Mouse (Mus musculus): ENCODE data around the gene Ttll9. TPM values are rescaled to one million over a fixed set of nuclear protein-coding genes. Genes with fewer than 3 reads are reported as not detected.

Ttll9 gene
- polyA plus RNA-seq, 1 experiment from 2014 or later, result 0.18 TPM

DNA sequence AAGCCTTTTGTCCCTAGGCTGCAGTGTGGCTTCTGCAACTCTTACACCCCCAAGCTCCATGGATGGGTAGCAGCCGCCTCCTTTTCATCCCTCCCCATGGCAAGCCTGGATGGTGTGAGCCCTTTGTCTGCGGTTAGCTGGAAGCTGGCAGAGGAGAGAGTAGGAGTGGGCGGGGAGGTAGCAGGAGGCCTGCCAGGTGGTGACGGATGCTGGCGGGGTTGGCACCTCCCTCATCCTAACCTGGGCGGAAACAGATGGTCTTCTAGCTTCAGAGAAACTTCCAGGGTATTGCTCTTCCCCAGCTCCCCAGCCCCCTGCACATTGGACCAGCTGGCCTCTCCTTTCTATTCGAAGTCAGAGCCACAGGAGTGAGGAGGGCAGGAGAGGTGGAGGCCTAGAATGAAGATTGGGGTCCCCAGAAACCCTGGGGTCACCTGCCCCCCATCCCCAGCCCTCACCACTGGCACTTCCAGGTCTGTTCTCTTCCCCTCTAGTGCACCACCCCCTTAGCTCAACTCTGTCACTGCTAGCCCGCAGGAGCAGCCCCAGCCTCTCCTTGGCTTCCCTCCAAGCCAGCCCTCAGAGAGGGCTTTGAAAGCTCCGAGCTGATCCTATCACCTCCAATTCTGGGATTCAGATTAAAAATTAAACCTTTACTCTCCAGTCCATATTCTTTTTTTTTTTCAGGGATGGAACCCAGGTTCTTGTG, 87.2 kb downstream of the Ttll9 start:
- Histone ChIP-seq H3K27ac (ENCODE audit: low read depth) (no peak overlapping the region), H3K27me3 (ENCODE audit: insufficient read depth, low read length) (peaks cover 13% of the 10 kb centered on the region), H3K4me1 (ENCODE audit: insufficient read depth) (peaks cover 4% of the 10 kb centered on the region; the same call in 1 of the 2 replicates), H3K4me3 (ENCODE audit: low read depth, low read length) (no peak overlapping the region), H3K9me3 (ENCODE audit: low read length) (no peaks in the 10 kb centered on the region), H3K9ac (replicated peaks) (no peak overlapping the region), H3K36me3 (replicated peaks; ENCODE audit: insufficient read depth, low read length) (no peaks in the 10 kb centered on the region), H3K4me2 (ENCODE audit: low read depth, low read length) (no peak overlapping the region)
- TF ChIP-seq EP300 (IDR thresholded peaks at IDR 0.05; ENCODE audit: low read depth) (no peak), CTCF (IDR thresholded peaks at IDR 0.05; ENCODE audit: low read depth) (no peak)
- 41% methylated on average over 9 of the region's 9 CpGs for WGBS (ENCODE audit: insufficient replicate concordance)
- DNase-seq (no peak), ATAC-seq (no peak)

DNA sequence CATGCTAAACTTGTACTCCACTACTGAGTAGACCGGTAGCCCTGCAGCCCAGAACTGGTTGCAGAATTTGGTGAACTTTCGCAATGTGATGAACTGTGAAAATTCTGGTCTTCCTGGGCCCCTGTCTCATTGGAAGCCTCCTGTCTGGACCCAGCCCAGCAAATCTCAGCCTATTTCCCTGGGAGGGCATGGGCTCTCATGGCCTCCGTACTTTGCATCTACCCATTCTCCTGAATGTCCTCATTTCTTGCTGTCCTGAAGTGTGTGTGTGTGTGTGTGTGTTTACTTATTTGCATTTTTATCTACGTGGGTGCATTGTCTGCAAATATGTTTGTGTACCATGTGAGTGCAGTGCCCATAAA, 87.7 kb downstream of the Ttll9 start:
- Histone ChIP-seq H3K9me3 (ENCODE audit: low read length) (no peaks in the 10 kb centered on the region), H3K36me3 (replicated peaks; ENCODE audit: insufficient read depth, low read length) (no peaks in the 10 kb centered on the region), H3K4me2 (ENCODE audit: low read depth, low read length) (no peak overlapping the region), H3K4me1 (ENCODE audit: insufficient read depth) (peaks cover 4% of the 10 kb centered on the region; the same call in 1 of the 2 replicates), H3K9ac (replicated peaks) (no peak overlapping the region), H3K27me3 (ENCODE audit: insufficient read depth, low read length) (peaks cover 15% of the 10 kb centered on the region), H3K27ac (ENCODE audit: low read depth) (no peak overlapping the region), H3K4me3 (ENCODE audit: low read depth, low read length) (no peak overlapping the region)
- ATAC-seq (no peak), DNase-seq (no peak)
- TF ChIP-seq EP300 (IDR thresholded peaks at IDR 0.05; ENCODE audit: low read depth) (no peak), CTCF (IDR thresholded peaks at IDR 0.05; ENCODE audit: low read depth) (no peak)
- 69% methylated on average over 4 of the region's 4 CpGs for WGBS (ENCODE audit: insufficient replicate concordance)

DNA sequence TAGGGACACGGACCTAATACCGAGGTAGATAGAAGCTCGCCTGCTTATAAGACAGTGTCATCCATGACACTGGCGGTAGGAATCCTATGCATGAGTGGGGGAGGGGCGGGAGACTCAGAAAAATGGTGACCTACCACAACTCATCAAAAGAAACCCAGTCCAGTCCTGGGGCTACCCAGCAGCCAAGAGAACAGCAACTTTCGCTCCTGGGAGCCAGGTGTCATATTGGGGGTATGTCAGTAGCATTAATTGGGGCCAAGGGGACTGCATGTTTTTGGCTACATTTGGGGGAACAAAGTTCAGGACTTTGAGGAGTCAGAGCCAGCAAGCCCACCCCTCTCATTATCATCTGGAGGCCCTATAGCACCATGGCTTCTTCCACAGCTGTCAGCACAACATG, 88.8 kb downstream of the Ttll9 start:
- Histone ChIP-seq H3K4me1 (ENCODE audit: insufficient read depth) (peaks cover 4% of the 10 kb centered on the region; the same call in 1 of the 2 replicates), H3K4me3 (ENCODE audit: low read depth, low read length) (no peak overlapping the region), H3K27me3 (ENCODE audit: insufficient read depth, low read length) (peaks cover 15% of the 10 kb centered on the region), H3K9me3 (ENCODE audit: low read length) (no peaks in the 10 kb centered on the region), H3K9ac (replicated peaks) (no peak overlapping the region), H3K36me3 (replicated peaks; ENCODE audit: insufficient read depth, low read length) (no peaks in the 10 kb centered on the region), H3K27ac (ENCODE audit: low read depth) (no peak overlapping the region), H3K4me2 (ENCODE audit: low read depth, low read length) (no peak overlapping the region)
- TF ChIP-seq EP300 (IDR thresholded peaks at IDR 0.05; ENCODE audit: low read depth) (no peak), CTCF (IDR thresholded peaks at IDR 0.05; ENCODE audit: low read depth) (no peak)
- no peak for ATAC-seq
- DNase-seq, result no peak
- WGBS (ENCODE audit: insufficient replicate concordance), result 74% methylated on average over 6 of the region's 6 CpGs

DNA sequence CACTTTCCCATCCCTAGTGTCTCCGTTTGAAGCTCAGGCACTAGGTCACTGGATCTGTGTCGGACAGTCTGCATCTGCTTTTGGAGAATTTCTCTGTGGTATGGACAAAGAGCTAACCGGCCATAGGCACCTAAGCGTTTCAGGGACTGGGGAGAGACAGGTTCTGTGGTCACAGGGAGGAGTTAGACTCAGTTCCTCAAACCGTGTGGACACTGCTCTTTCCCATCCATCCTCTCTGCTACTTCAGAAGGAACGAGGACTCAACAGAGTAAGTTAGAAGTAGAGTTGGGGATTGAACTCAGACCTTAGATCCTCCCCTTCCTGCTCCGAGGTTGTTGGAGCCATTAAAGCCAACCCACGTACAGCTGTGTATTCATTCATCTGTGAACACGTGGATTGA, 89.3 kb downstream of the Ttll9 start:
- Histone ChIP-seq H3K27ac (ENCODE audit: low read depth) (no peak overlapping the region), H3K27me3 (ENCODE audit: insufficient read depth, low read length) (peaks cover 15% of the 10 kb centered on the region), H3K4me2 (ENCODE audit: low read depth, low read length) (no peak overlapping the region), H3K9ac (replicated peaks) (no peak overlapping the region), H3K4me3 (ENCODE audit: low read depth, low read length) (no peak overlapping the region), H3K4me1 (ENCODE audit: insufficient read depth) (peaks cover 4% of the 10 kb centered on the region; the same call in 1 of the 2 replicates), H3K9me3 (ENCODE audit: low read length) (no peaks in the 10 kb centered on the region), H3K36me3 (replicated peaks; ENCODE audit: insufficient read depth, low read length) (no peaks in the 10 kb centered on the region)
- ATAC-seq (no peak), DNase-seq (no peak)
- WGBS (ENCODE audit: insufficient replicate concordance), result 42% methylated on average over 9 of the region's 9 CpGs
- no peak for TF ChIP-seq EP300 (IDR thresholded peaks at IDR 0.05; ENCODE audit: low read depth)
- TF ChIP-seq CTCF (IDR thresholded peaks at IDR 0.05; ENCODE audit: low read depth), result no peak

DNA sequence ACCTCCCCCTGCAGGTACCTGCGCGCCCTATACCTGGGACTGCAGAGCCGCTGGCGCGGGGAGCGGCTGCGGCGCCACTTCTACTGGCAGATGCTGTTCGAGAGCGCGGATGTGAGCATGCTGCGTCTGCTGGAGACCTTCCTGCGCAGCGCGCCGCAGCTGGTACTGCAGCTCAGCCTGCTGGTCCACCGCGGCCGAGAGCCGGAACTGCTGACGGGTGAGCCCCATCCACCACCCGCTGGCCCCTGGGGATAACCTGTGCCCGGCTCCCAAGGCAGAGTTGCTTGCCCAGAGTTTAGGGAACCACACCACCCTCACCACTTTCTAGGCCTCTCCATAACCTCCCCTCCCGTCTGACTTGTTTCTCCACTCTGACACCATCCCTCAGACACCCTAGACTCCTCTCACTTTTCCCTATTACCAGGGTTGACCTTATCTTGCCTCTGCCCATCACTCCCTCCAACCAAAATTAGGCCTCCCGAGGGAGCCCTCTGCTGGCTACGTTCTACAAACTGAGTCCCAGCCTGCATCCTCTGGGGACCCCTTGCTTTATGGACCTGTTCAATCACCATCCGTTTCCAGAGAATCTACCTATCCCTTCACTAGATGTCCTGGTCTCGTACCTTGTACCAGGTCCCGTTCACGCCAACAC, 90.5 kb downstream of the Ttll9 start:
- no peak for ATAC-seq
- Histone ChIP-seq H3K4me3 (ENCODE audit: low read depth, low read length) (no peak overlapping the region), H3K4me2 (ENCODE audit: low read depth, low read length) (peak overlapping the region; percentile 13; the same call in 1 of the 2 replicates), H3K27me3 (ENCODE audit: insufficient read depth, low read length) (peaks cover 15% of the 10 kb centered on the region), H3K9me3 (ENCODE audit: low read length) (no peaks in the 10 kb centered on the region), H3K27ac (ENCODE audit: low read depth) (no peak overlapping the region), H3K36me3 (replicated peaks; ENCODE audit: insufficient read depth, low read length) (no peaks in the 10 kb centered on the region), H3K4me1 (ENCODE audit: insufficient read depth) (peaks cover 4% of the 10 kb centered on the region; the same call in 1 of the 2 replicates), H3K9ac (replicated peaks) (no peak overlapping the region)
- 7% methylated on average over 29 of the region's 30 CpGs for WGBS (ENCODE audit: insufficient replicate concordance)
- peak; percentile 10; the same call in 1 of the 2 replicates for TF ChIP-seq CTCF (IDR thresholded peaks at IDR 0.05; ENCODE audit: low read depth)
- no peak for TF ChIP-seq EP300 (IDR thresholded peaks at IDR 0.05; ENCODE audit: low read depth)
- DNase-seq, result no peak

DNA sequence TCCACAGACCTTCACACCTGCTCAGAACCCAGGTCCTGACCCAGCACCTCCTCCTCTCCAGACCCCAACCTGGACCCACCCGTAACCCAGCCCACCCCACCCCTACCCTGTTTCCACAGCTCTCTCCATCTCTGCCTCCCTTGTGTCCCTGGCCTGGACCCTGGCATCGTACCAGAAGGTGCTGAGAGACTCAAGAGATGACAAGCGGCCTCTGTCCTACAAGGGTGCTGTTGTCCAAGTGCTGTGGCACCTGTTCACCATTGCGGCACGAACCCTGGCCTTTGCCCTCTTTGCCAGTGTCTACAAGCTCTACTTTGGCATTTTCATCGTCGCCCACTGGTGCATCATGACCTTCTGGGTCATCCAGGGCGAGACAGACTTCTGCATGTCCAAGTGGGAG, 91.6 kb downstream of the Ttll9 start:
- Histone ChIP-seq H3K9ac (replicated peaks) (no peak overlapping the region), H3K4me1 (ENCODE audit: insufficient read depth) (peaks cover 4% of the 10 kb centered on the region; the same call in 1 of the 2 replicates), H3K36me3 (replicated peaks; ENCODE audit: insufficient read depth, low read length) (no peaks in the 10 kb centered on the region), H3K27me3 (ENCODE audit: insufficient read depth, low read length) (peaks cover 15% of the 10 kb centered on the region), H3K9me3 (ENCODE audit: low read length) (no peaks in the 10 kb centered on the region), H3K4me2 (ENCODE audit: low read depth, low read length) (no peak overlapping the region), H3K4me3 (ENCODE audit: low read depth, low read length) (no peak overlapping the region), H3K27ac (ENCODE audit: low read depth) (no peak overlapping the region)
- 75% methylated on average over 8 of the region's 8 CpGs for WGBS (ENCODE audit: insufficient replicate concordance)
- TF ChIP-seq EP300 (IDR thresholded peaks at IDR 0.05; ENCODE audit: low read depth), result no peak
- no peak for TF ChIP-seq CTCF (IDR thresholded peaks at IDR 0.05; ENCODE audit: low read depth)
- no peak for DNase-seq
- no peak for ATAC-seq

Measured in liver, postnatal 0 days (tissue).